Mouse (Mus musculus) splenic B cell, adult 2 months (primary cell): ENCODE results near the gene Syt3.

Experiments
- DNase-seq: peaks from one replicate; pipeline ENCODE4 v3.0.0-alpha.2; 2011; ENCODE audit warnings: low read depth, low spot score
- H3K27me3 ChIP-seq: 2 replicates; pipeline ENCODE4 v1.6.1; 2012; ENCODE audit warnings: mild to moderate bottlenecking, low read length, moderate library complexity, mixed read lengths; ENCODE audit not compliant: control insufficient read depth, poor library complexity, insufficient read depth, severe bottlenecking
- H3K36me3 ChIP-seq: 2 replicates; pipeline ENCODE4 v1.6.1; 2012; ENCODE audit warnings: mild to moderate bottlenecking, low read length, moderate library complexity, mixed read lengths; ENCODE audit not compliant: control insufficient read depth, poor library complexity, insufficient read depth, severe bottlenecking

The Syt3 gene

DNA sequence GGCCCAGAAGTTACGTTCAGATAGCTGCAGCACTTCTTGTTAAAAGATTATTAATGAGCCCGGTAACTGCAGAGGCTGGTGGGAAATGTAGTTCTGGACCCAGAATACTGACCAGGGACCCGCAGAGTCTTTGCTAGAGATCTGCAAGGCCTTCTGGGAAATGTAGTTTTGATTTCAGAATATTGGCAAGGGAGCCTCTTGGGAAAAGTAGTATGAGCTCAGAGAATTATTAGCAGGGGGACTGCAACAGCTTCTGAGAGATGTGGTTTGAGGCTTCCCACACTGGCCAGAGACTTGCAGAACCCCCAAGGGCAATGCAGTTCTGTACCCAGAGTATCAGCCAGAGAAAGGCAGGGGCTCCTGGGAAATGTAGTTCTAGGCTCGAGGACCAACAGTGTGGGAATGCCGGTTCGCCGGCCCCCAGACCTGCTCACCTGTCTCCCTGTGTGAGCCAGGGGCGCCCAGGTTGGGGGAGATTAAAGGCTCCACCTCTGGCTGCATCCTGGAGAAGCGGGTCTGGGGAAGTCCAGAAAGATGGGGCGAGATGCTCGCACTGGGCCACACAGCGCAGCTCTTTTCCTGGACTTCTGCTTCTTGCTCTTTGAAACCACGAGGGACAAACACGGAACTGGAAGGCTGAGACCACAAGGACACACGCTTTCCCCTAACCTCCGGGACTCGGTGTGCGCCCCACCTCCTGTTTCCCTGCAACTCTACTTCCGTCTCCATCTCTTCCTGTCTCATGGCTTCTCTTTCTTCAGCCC is 9.8 kb upstream of the Syt3 start:
- DNase-seq: peak; percentile 87
- Histone ChIP-seq H3K36me3 (no peaks in the 10 kb centered on the region), H3K27me3 (no peaks in the 10 kb centered on the region)

DNA sequence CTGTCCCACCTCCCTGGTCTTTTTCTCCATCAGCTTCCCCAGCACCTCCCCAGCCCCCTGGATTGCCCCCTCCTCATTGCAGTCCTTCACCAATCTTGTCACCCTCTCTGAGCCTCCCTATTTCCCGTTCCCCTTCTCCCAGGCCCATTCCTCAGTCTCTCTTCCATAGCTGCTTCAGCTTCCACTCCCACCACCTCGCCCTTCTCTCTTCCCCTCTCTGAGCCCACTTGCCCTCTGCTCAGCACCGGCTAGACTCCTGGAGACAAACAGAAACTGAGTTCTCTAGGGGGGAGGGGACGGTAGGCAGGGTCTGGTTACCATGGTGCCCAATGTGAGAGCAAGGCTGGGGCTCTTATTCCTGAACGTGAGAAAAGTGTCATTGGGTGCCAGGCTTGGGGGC is 9.1 kb upstream of the Syt3 start:
- H3K36me3 ChIP-seq: no peaks in the 10 kb centered on the region
- H3K27me3 ChIP-seq: no peaks in the 10 kb centered on the region
- peak; percentile 8 for DNase-seq

DNA sequence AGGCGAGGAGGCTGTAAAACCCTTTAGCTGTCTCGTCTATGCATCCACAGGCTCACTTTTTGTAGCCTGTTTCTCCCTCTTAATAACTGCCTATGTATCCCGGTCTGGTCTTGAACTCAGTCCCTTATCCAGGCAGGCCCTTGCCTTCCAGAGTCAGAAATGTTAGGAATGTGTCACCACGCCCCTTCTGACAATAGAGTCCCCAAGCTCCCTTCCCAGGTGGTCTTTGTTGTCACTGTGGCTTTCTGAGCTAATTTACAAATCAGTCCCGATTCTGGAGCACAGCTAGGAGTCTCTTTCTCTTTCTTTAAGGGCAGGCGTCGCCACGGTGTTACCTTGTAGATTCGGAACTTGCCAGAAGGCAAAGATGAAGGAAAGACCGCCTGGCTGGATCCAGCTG is 8.7 kb upstream of the Syt3 start:
- no peak for DNase-seq
- no peaks in the 10 kb centered on the region for H3K36me3 ChIP-seq

DNA sequence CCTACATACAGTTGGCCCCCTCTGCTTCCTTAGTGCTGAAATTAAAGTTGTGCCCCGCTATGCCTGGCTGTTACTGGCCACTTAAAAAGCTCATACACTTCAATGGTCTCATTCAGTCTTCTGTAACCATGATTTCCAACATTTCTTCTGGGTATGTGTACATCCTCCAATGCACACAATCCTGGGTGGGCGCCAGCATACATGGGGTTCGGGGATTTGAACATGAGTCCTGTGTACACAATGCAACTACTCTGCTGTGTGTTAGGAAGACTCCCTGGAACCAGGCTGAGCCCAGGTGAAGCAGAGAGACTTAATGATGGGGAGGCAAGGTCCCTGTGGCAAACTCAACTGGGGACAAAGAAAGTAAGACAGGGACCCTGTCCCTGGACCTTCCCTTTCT is 8.1 kb upstream of the Syt3 start:
- H3K36me3 ChIP-seq: no peaks in the 10 kb centered on the region
- H3K27me3 ChIP-seq: no peaks in the 10 kb centered on the region
- no peak for DNase-seq

More for the DNA sequence above, 8.7 kb upstream of the Syt3 start:
- H3K27me3 ChIP-seq: no peaks in the 10 kb centered on the region

DNA sequence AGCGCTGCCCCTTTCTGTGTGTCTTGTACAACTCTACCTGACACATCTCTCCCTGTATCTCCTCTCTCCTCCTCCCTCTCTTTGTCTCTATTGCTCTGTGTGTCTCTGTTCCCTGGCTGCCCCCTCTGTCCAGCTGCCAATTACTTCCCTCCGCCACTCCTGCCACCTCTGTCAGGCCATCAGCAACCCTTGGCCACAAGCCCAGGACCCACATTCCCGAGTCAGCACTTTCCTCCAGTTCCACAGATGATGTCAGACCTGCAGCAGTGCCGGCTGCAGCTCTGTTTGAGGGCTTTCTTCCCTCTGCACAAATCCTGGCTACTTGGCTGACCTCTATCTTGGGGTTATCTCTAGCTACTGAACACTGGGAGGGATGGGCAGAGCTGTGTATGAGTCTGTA is 5.6 kb upstream of the Syt3 start:
- no peaks in the 10 kb centered on the region for H3K27me3 ChIP-seq
- DNase-seq: no peak
- H3K36me3 ChIP-seq: no peaks in the 10 kb centered on the region

DNA sequence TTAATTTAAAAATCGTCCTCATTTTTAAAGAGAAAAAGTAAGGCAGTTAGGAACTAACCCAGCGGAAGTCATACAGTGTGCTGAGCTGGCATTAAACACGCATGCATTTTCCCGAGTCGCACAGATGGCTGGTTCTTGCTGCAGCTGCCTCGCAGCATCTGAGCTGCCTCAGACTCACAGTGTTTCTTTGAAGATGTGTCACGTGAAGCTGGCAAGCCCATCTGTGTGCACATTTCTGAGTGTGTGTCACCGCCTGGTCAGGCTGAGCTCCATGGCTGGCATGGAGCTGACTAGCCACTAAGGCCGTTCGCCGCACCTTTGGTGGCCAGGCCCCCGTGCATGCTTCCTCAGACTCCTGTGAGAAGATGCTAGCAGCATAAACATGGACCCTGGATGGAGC is 1.4 kb upstream of the Syt3 start:
- Histone ChIP-seq H3K27me3 (peaks cover 2% of the 10 kb centered on the region; the same call in 1 of the 2 replicates), H3K36me3 (no peaks in the 10 kb centered on the region)
- DNase-seq: no peak

DNA sequence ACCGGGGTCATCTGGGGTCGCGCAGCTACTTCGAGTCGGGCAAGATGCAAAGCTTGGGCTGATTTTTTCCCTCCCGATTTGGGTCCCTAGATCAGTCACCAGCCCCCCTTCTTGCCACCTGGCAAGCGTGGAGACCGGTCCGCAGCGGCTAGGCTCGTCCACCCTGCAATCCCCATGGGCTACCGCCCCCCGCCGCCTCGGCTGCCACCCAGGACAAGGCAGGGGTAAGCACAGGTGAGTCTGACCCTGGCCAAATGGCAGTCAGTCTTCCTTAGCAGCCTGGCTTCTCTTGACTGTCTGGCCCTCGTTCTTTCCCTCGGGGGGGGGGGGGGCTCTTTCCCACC is 786 bp downstream of the Syt3 start:
- DNase-seq: no peak
- Histone ChIP-seq H3K27me3 (peaks cover 2% of the 10 kb centered on the region; the same call in 1 of the 2 replicates), H3K36me3 (no peaks in the 10 kb centered on the region)

DNA sequence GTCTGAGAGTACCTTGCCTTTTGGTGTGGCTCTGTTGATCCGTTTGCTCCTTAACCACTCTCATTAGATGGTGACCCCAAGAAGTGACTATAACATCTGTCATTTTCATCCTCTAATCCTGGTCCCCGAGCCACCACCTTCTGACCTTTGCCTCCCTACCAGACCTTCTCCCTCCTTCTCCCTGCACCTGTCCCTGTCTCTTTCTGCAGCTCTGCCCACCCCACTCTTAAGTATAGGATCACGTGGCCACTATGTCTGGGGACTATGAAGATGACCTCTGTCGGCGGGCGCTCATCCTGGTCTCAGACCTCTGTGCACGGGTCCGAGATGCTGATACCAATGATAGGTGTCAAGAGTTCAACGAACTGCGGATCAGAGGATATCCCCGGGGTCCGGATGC is 1.8 kb downstream of the Syt3 start, which contains the start of gene 1700008O03Rik:
TSS of gene 1700008O03Rik (minus strand) at position 101 of the 400 bp plus-strand sequence.
- H3K36me3 ChIP-seq: no peaks in the 10 kb centered on the region
- DNase-seq: no peak
- peaks cover 2% of the 10 kb centered on the region; the same call in 1 of the 2 replicates for H3K27me3 ChIP-seq

DNA sequence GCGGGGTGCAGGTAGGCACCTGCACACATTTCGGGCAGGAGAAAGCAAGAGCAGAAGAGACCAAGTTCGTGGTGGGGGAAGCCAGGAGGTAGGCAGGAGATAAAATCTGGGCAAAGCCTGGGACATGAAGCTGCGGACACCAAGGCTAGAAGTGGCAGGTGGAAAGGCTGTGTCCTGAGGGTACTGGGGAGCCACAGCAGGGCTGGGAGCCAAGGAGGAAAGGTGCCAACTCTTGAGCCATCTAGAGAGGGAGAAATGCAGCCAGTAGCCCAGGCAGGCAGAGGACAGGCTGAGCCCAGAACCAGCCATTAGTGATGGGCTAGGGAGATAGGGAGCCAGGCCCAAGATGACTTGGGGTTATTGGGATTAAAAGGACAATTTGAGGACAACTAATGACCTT is 7.9 kb downstream of the Syt3 start:
- no peaks in the 10 kb centered on the region for H3K36me3 ChIP-seq

DNA sequence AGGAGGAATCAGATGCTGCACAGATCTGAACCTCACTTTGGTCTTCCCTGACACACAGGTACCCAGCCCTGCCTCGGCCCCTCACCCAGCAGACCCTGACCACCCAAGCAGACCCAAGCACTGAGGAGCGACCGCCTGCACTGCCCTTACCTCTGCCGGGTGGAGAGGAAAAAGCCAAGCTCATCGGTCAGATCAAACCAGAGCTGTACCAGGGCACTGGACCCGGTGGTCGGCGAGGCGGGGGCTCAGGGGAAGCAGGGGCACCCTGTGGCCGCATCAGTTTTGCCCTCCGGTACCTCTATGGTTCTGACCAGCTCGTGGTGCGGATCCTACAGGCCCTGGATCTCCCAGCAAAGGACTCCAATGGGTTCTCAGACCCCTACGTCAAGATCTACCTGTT is 8.4 kb downstream of the Syt3 start:
- no peaks in the 10 kb centered on the region for H3K27me3 ChIP-seq

More for the DNA sequence above, 7.9 kb downstream of the Syt3 start:
- no peaks in the 10 kb centered on the region for H3K27me3 ChIP-seq
- DNase-seq: no peak

DNA sequence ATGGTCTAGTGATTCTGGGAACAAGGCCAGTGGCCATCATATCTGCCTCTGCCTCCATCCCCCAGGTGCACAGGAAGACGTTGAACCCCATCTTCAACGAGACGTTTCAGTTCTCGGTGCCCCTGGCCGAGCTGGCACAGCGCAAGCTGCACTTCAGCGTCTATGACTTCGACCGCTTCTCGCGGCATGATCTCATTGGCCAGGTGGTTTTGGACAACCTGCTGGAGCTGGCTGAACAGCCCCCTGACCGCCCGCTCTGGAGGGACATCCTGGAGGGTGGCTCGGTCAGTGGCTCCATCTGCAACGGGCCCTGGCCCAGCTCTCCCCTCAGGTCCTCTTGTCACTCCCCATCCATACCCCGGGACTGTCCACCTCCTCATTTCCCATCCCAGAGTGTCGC is 9.4 kb downstream of the Syt3 start:
- DNase-seq: no peak
- Histone ChIP-seq H3K27me3 (no peaks in the 10 kb centered on the region), H3K36me3 (no peaks in the 10 kb centered on the region)

More for the DNA sequence above, 8.4 kb downstream of the Syt3 start:
- no peak for DNase-seq
- H3K36me3 ChIP-seq: no peaks in the 10 kb centered on the region

DNA sequence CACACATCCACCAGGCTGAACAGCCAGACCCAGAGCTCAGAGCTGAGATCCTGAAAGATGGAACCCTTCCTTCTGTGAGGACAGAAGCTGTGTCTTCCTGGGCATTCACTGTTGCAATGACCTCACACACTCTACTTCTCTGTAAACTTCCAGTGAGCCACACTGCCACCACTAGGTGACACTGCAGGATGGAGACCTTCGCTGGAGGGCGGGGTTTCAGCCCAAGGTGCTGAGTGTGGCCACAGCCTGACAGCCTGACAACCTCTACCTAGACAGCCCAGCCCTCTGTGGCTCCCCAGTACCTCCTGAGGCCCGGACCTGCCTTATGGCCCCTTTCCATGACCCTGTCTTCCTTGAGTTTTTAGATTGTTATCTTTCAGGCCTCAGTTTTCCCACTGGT is 14.7 kb downstream of the Syt3 start:
- DNase-seq: peak; percentile 78
- H3K36me3 ChIP-seq: no peaks in the 10 kb centered on the region
- H3K27me3 ChIP-seq: no peaks in the 10 kb centered on the region

DNA sequence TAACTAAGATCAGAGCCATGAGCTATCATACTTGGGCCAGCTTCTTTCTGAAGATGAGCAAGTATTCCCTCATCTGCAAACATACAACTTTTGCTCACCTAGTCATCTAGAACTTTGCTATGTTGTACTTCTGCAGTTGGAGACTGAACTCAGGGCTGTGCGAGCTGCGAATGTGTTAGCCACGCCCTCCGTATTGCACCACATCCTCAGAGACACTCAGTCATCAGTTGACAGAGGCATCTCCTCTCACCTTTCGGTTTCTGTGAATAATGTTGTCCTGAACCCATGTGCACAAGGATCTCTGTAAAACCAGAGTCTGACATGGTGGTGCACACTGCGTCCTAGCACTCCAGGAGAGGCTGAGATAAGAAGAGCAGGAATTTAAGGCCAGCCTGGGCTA is 17.8 kb downstream of the Syt3 start:
- Histone ChIP-seq H3K27me3 (no peaks in the 10 kb centered on the region), H3K36me3 (no peaks in the 10 kb centered on the region)
- DNase-seq: no peak

DNA sequence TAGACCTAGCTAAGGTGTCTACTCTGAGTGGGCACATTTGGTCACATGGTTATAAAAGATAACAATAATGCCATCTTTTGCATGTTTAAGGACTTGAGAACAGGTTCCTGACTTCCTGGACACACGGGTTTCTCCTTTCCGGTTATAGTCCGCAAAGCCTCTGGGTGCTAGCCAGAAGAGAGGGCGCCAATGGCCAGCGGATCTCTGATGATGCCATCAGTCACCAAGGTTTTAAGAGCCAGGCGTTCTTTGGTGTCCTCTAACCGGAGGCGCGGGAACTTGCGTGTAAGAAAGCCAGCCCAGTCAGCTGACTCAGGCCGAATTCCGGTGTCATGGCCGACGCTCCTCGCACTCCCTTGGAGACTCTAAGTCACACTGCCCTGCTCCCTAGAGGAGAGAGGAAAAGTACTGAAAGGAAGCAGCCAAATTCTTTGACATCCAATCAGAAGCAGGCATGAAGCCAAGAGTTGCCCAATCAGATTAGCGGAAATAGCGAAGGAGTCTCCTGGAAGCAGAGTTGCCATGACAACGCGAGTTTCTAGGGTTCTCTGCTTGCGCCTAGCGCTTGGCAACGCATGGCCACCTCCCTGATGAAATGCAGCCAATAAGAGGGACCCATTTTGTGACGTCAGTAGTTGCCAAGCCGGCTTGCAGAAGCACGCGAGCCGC is 21.6 kb downstream of the Syt3 start:
- Histone ChIP-seq H3K27me3 (no peaks in the 10 kb centered on the region), H3K36me3 (no peaks in the 10 kb centered on the region)
- DNase-seq: peak; percentile 90

DNA sequence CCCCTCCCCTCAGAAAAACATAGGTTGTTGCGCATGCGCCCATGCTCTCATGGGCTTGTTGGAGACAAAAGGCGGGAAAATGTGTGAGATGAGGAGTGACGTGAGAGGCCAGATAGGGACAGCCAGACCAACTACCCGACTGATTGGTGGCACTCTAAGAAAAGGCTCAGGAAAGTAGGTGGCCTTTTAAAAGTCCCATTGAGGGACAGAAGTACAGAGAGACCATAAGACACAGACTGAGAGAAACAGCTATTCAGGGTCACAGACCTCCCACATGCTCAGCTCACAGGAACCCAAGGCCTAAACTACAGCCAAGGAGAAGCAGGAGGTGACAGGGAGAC is 22.1 kb downstream of the Syt3 start:
- Histone ChIP-seq H3K27me3 (no peaks in the 10 kb centered on the region), H3K36me3 (no peaks in the 10 kb centered on the region)
- no peak for DNase-seq
